Mouse (Mus musculus) hindbrain, embryonic 10.5 days (tissue): Measurements from ENCODE around the gene Card11. TPM values are rescaled to one million over a fixed set of nuclear protein-coding genes. Genes with fewer than 3 reads are reported as not detected.

Experiments
- DNase-seq: peaks from one replicate; pipeline ENCODE4 v3.0.0-alpha.2; 2017; ENCODE audit warnings: low spot score
- H3K27ac ChIP-seq: fragments of 300-500 bp; sonication (generic); 2 replicates; pipeline ENCODE4 v1.5.1; 2016; ENCODE audit warnings: mild to moderate bottlenecking, moderate library complexity
- H3K27me3 ChIP-seq: fragments of 300-500 bp; sonication (generic); 2 replicates; pipeline ENCODE4 v1.6.1; 2016; ENCODE audit warnings: mild to moderate bottlenecking; ENCODE audit not compliant: poor library complexity, insufficient read depth, severe bottlenecking
- H3K36me3 ChIP-seq: fragments of 300-500 bp; sonication (generic); 2 replicates; pipeline ENCODE4 v1.6.1; 2016; ENCODE audit warnings: mild to moderate bottlenecking, moderate library complexity
- H3K4me1 ChIP-seq: fragments of 300-500 bp; sonication (generic); replicated peaks from 2 replicates; pipeline ENCODE4 v1.6.1; 2016; ENCODE audit warnings: mild to moderate bottlenecking
- H3K4me3 ChIP-seq: fragments of 300-500 bp; sonication (generic); 2 replicates; pipeline ENCODE4 v1.5.1; 2016; ENCODE audit warnings: mild to moderate bottlenecking, moderate library complexity
- H3K9me3 ChIP-seq: fragments of 300-500 bp; sonication (generic); 2 replicates; pipeline ENCODE4 v1.6.1; 2016; ENCODE audit warnings: mild to moderate bottlenecking, moderate library complexity
- WGBS: fragments of 180-500 bp; shearing (Covaris S2); methylation state at CpG from one replicate; pipeline ENCODE4 v1.1.7; 2016; 5-methylcytosine and 5-hydroxymethylcytosine counted together
- polyA plus RNA-seq: library from polyadenylated mRNA; unstranded; fragments of >200 nt; fragmentation: Nextera tagmentation; extraction: Ambion mirVana; gene quantifications from 2 replicates; pipeline ENCODE4 v1.2.1, GENCODE M21; 2016

Gene Card11
- polyA plus RNA-seq: 0.05 and 0.17 TPM in 2 replicates

- DNase-seq: no peak
- H3K9me3 ChIP-seq: no peaks in the 10 kb centered on the region; the same call in 1 of the 2 replicates
- H3K36me3 ChIP-seq: no peaks in the 10 kb centered on the region
- no peaks in the 10 kb centered on the region for H3K4me1 ChIP-seq
- WGBS: 74% methylated on average over 10 of the region's 10 CpGs
- H3K27ac ChIP-seq: no peak within 1 kb of the TSS
- H3K27me3 ChIP-seq: no peaks in the 10 kb centered on the region
- no peak within 1 kb of the TSS for H3K4me3 ChIP-seq
These were observed at the start of gene Card11 for GRCm38 (mm10) chr5:141000349-141000748. Gene Card11 (minus strand): TSS chr5:141000582.

GRCm38 (mm10) chr5:141047651-141048218, 47.4 kb upstream of the Card11 start:
- Histone ChIP-seq H3K4me3 (no peak overlapping the region), H3K27ac (no peak overlapping the region), H3K36me3 (no peaks in the 10 kb centered on the region), H3K4me1 (peaks cover 6% of the 10 kb centered on the region; the same call in 1 of the 2 replicates), H3K27me3 (no peaks in the 10 kb centered on the region), H3K9me3 (peaks cover 11% of the 10 kb centered on the region)
- DNase-seq: no peak
- 82% methylated on average over 13 of the region's 13 CpGs for WGBS

GRCm38 (mm10) chr5:141044976-141045375, 44.6 kb upstream of the Card11 start:
- H3K4me1 ChIP-seq: peaks cover 16% of the 10 kb centered on the region; the same call in 1 of the 2 replicates
- no peaks in the 10 kb centered on the region for H3K9me3 ChIP-seq
- no peak for DNase-seq
- no peak overlapping the region for H3K27ac ChIP-seq
- 87% methylated on average over 9 of the region's 9 CpGs for WGBS
- H3K36me3 ChIP-seq: no peaks in the 10 kb centered on the region
- H3K4me3 ChIP-seq: no peak overlapping the region
- no peaks in the 10 kb centered on the region for H3K27me3 ChIP-seq

GRCm38 (mm10) chr5:141043654-141044447, 43.5 kb upstream of the Card11 start:
- Histone ChIP-seq H3K36me3 (no peaks in the 10 kb centered on the region), H3K4me1 (peaks cover 18% of the 10 kb centered on the region; the same call in 1 of the 2 replicates), H3K27ac (no peak overlapping the region), H3K4me3 (no peak overlapping the region), H3K9me3 (no peaks in the 10 kb centered on the region), H3K27me3 (no peaks in the 10 kb centered on the region)
- WGBS: 62% methylated on average over 19 of the region's 19 CpGs
- no peak for DNase-seq

- no peak for DNase-seq
- peaks cover 21% of the 10 kb centered on the region; the same call in 1 of the 2 replicates for H3K4me1 ChIP-seq
- H3K9me3 ChIP-seq: no peaks in the 10 kb centered on the region
- 88% methylated on average over 4 of the region's 4 CpGs for WGBS
- H3K36me3 ChIP-seq: no peaks in the 10 kb centered on the region
- H3K4me3 ChIP-seq: no peak overlapping the region
- H3K27me3 ChIP-seq: no peaks in the 10 kb centered on the region
- no peak overlapping the region for H3K27ac ChIP-seq
These were observed 42.0 kb upstream of the Card11 start for GRCm38 (mm10) chr5:141042406-141042805.

- peaks cover 23% of the 10 kb centered on the region for H3K4me1 ChIP-seq
- no peak overlapping the region for H3K27ac ChIP-seq
- no peaks in the 10 kb centered on the region for H3K9me3 ChIP-seq
- no peaks in the 10 kb centered on the region for H3K36me3 ChIP-seq
- no peak for DNase-seq
- H3K27me3 ChIP-seq: no peaks in the 10 kb centered on the region
- 73% methylated on average over 9 of the region's 9 CpGs for WGBS
- H3K4me3 ChIP-seq: no peak overlapping the region
These were observed 40.5 kb upstream of the Card11 start for GRCm38 (mm10) chr5:141040846-141041245.

GRCm38 (mm10) chr5:141038342-141038741, 38.0 kb upstream of the Card11 start:
- Histone ChIP-seq H3K27me3 (no peaks in the 10 kb centered on the region), H3K4me3 (no peak overlapping the region), H3K9me3 (no peaks in the 10 kb centered on the region), H3K4me1 (peaks cover 21% of the 10 kb centered on the region), H3K36me3 (no peaks in the 10 kb centered on the region), H3K27ac (no peak overlapping the region)
- no peak for DNase-seq
- 64% methylated on average over 1 of the region's 1 CpGs for WGBS

- H3K36me3 ChIP-seq: no peaks in the 10 kb centered on the region
- H3K27ac ChIP-seq: no peak overlapping the region
- no peaks in the 10 kb centered on the region for H3K9me3 ChIP-seq
- no peaks in the 10 kb centered on the region for H3K27me3 ChIP-seq
- no peak overlapping the region for H3K4me3 ChIP-seq
- H3K4me1 ChIP-seq: peaks cover 12% of the 10 kb centered on the region
- DNase-seq: no peak
- 85% methylated on average over 6 of the region's 6 CpGs for WGBS
These were observed 35.0 kb upstream of the Card11 start for GRCm38 (mm10) chr5:141035346-141035745.

- no peaks in the 10 kb centered on the region for H3K27me3 ChIP-seq
- H3K4me1 ChIP-seq: peaks cover 12% of the 10 kb centered on the region
- no peak for DNase-seq
- no peaks in the 10 kb centered on the region for H3K36me3 ChIP-seq
- H3K9me3 ChIP-seq: no peaks in the 10 kb centered on the region
- WGBS: 73% methylated on average over 3 of the region's 3 CpGs
- no peak overlapping the region for H3K4me3 ChIP-seq
- H3K27ac ChIP-seq: no peak overlapping the region
These were observed 33.9 kb upstream of the Card11 start for GRCm38 (mm10) chr5:141034301-141034700.

- Histone ChIP-seq H3K27ac (no peak overlapping the region), H3K4me1 (peaks cover 7% of the 10 kb centered on the region), H3K4me3 (no peak overlapping the region), H3K27me3 (no peaks in the 10 kb centered on the region), H3K36me3 (no peaks in the 10 kb centered on the region), H3K9me3 (no peaks in the 10 kb centered on the region)
- DNase-seq: no peak
- 92% methylated on average over 1 of the region's 1 CpGs for WGBS
These were observed 32.6 kb upstream of the Card11 start for GRCm38 (mm10) chr5:141033001-141033400.

GRCm38 (mm10) chr5:141029364-141029763, 29.0 kb upstream of the Card11 start:
- no peak for DNase-seq

GRCm38 (mm10) chr5:141025635-141026034, 25.3 kb upstream of the Card11 start:
- Histone ChIP-seq H3K27me3 (no peaks in the 10 kb centered on the region), H3K9me3 (peaks cover 14% of the 10 kb centered on the region), H3K4me3 (no peak overlapping the region), H3K27ac (no peak overlapping the region), H3K4me1 (no peaks in the 10 kb centered on the region), H3K36me3 (no peaks in the 10 kb centered on the region)
- DNase-seq: no peak
- 95% methylated on average over 3 of the region's 3 CpGs for WGBS

More at GRCm38 (mm10) chr5:141029364-141029763, 29.0 kb upstream of the Card11 start:
- 91% methylated on average over 2 of the region's 2 CpGs for WGBS
- Histone ChIP-seq H3K4me3 (no peak overlapping the region), H3K27me3 (no peaks in the 10 kb centered on the region), H3K27ac (no peak overlapping the region), H3K9me3 (no peaks in the 10 kb centered on the region), H3K4me1 (no peaks in the 10 kb centered on the region), H3K36me3 (no peaks in the 10 kb centered on the region)

GRCm38 (mm10) chr5:141024435-141024834, 24.1 kb upstream of the Card11 start:
- Histone ChIP-seq H3K27me3 (no peaks in the 10 kb centered on the region), H3K4me1 (no peaks in the 10 kb centered on the region), H3K4me3 (no peak overlapping the region), H3K36me3 (no peaks in the 10 kb centered on the region), H3K9me3 (peaks cover 14% of the 10 kb centered on the region), H3K27ac (no peak overlapping the region)
- no peak for DNase-seq
- WGBS: 67% methylated on average over 5 of the region's 5 CpGs
